Mouse (Mus musculus) embryonic facial prominence, embryonic 13.5 days (tissue): ENCODE results near the gene Lhb. TPM values are rescaled to one million over a fixed set of nuclear protein-coding genes. Genes with fewer than 3 reads are reported as not detected.
A peak's percentile ranks its signal among the peaks of the same experiment; 100 is the strongest.

ENCODE experiments used
- ATAC-seq: fragments of 200-750 bp; cut with Nextera tagmentation; 2 replicates; pipeline ENCODE4 v1.8.0; 2017; ENCODE audit warnings: low read depth; ENCODE audit not compliant: insufficient number of reproducible peaks, insufficient read depth, low FRiP score, low TSS enrichment
- H3K27ac ChIP-seq: fragments of 300-500 bp; sonication (generic); 2 replicates; pipeline ENCODE4 v1.5.1; 2015; ENCODE audit warnings: moderate library complexity, mild to moderate bottlenecking, inconsistent platforms
- H3K27me3 ChIP-seq: fragments of 300-500 bp; sonication (generic); 2 replicates; pipeline ENCODE4 v1.6.1; 2015; ENCODE audit warnings: mild to moderate bottlenecking, inconsistent platforms
- H3K36me3 ChIP-seq: fragments of 300-500 bp; sonication (generic); 2 replicates; pipeline ENCODE4 v1.6.1; 2015; ENCODE audit warnings: mild to moderate bottlenecking, inconsistent platforms
- H3K4me1 ChIP-seq: fragments of 300-500 bp; sonication (generic); 2 replicates; pipeline ENCODE4 v1.6.1; 2015; ENCODE audit warnings: inconsistent platforms
- H3K4me2 ChIP-seq: fragments of 300-500 bp; sonication (generic); 2 replicates; pipeline ENCODE4 v1.6.1; 2015; ENCODE audit warnings: moderate library complexity, mild to moderate bottlenecking, inconsistent platforms
- H3K4me3 ChIP-seq: fragments of 300-500 bp; sonication (generic); 2 replicates; pipeline ENCODE4 v1.5.1; 2015; ENCODE audit warnings: mild to moderate bottlenecking, inconsistent platforms
- H3K9ac ChIP-seq: fragments of 300-500 bp; sonication (generic); 2 replicates; pipeline ENCODE4 v1.6.1; 2015; ENCODE audit warnings: mild to moderate bottlenecking, inconsistent platforms
- H3K9me3 ChIP-seq: fragments of 300-500 bp; sonication (generic); 2 replicates; pipeline ENCODE4 v1.6.1; 2016; ENCODE audit warnings: inconsistent platforms
- WGBS: fragments of 180-500 bp; shearing (Covaris S2); methylation state at CpG from one replicate; pipeline ENCODE4 v1.1.7; 2015; ENCODE audit warnings: mixed read lengths; 5-methylcytosine and 5-hydroxymethylcytosine counted together
- polyA plus RNA-seq: library from polyadenylated mRNA; unstranded; fragments of >200 nt; fragmentation: Nextera tagmentation; extraction: Ambion mirVana; gene quantifications from 2 replicates; pipeline ENCODE4 v1.2.1, GENCODE M21; 2015

Gene Lhb
- polyA plus RNA-seq, 1 experiment from 2014 or later = 1.2 TPM

DNA sequence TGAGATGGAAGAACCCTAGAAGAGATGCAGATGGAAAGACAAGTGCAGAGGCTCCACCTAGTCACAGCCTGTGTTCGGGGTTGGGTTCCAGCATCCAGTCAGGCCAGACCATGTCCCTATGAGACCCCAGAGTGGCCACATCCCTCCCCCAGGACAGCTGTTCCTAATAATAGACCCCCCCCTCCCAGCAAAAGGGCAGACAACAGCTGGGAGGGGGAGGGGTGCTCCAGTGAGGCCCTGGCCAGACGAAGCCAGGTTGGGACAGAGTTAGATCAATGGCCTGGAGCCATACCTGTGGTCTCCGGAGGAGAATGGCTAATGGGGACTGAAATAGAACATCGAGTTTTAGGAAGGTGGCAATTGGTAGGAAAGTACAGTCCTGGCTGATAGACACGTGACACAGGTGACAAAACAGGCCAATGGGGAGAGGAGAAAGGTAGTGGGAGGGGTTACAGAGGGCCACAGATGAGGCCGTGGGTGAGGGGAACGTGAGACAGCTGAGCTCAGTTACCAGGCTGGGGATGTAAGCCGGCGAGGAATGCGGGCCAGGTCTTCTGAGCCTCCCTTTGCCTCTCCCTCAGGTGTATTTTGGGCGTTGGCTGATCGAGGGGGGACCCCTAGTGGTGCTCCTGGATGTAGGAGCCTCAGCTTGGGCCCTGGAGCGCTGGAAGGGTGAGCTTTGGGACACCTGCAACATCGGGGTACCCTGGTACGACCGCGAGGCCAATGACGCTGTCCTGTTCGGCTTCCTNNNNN lies 17.1 kb downstream of the Lhb start, which contains the start of gene Ruvbl2:
Ruvbl2 (minus strand) TSS at position 576 of the 756 bp plus-strand sequence.
- ATAC-seq = peak; percentile 23; the same call in 1 of the 2 replicates
- peak within 1 kb of the TSS; percentile 46; the same call in 1 of the 2 replicates for H3K9ac ChIP-seq
- H3K4me3 ChIP-seq = peak within 1 kb of the TSS; percentile 12
- H3K4me1 ChIP-seq = peaks cover 42% of the 10 kb centered on the region
- H3K27me3 ChIP-seq = no peaks in the 10 kb centered on the region
- H3K9me3 ChIP-seq = no peaks in the 10 kb centered on the region
- H3K36me3 ChIP-seq = peaks cover 30% of the 10 kb centered on the region
- H3K27ac ChIP-seq = peak within 1 kb of the TSS; percentile 5; the same call in 1 of the 2 replicates
- 15% methylated on average over 19 of the region's 19 CpGs for WGBS
- peak within 1 kb of the TSS; percentile 45 for H3K4me2 ChIP-seq

DNA sequence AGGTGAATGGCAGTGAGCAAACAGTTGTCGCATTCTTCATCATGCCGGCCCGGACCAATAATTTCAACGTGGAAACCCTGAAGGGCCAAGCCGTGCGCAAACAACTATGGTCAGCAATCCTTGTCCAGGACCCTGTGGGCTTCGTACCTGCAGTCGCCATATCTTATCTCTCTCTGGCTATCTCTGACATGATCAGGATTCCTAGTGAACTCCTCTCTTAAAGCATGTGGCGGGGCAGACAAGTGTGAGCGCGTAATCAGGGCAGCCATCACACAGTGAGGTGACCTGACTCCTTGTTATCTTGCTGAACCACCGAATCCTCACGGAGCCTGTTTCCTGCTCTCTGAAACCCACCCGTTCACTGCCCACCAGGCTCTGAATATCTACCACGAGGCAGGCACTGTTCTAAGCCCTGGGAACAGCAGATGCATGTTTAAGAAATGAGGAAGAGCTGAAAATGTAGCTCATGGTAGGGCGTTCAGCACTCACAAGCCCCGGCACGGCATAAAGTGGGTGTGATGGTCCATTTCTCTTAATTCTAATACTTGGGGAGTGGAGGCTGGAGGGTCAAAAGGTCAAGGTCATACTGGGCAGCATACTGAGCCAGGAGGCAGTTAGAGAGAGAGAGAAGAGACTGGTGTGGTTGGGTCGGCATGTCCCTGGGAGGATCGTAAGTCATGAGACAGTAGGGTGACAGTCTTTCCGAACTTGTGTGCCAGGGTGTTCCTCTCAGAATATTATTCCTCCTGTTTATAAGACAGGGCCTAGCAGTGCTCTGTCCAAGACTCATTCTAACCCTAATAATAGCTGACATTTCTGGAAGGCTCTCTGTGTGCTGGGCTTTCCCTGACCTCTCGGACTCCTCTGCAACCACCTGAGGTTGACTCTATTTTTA lies 23.2 kb downstream of the Lhb start:
- Histone ChIP-seq H3K9me3 (no peaks in the 10 kb centered on the region), H3K27ac (no peak overlapping the region), H3K4me3 (no peak overlapping the region), H3K4me2 (no peak overlapping the region), H3K4me1 (peaks cover 3% of the 10 kb centered on the region; the same call in 1 of the 2 replicates), H3K9ac (no peak overlapping the region), H3K36me3 (peaks cover 75% of the 10 kb centered on the region), H3K27me3 (no peaks in the 10 kb centered on the region)
- ATAC-seq = no peak
- WGBS = 88% methylated on average over 22 of the region's 22 CpGs

DNA sequence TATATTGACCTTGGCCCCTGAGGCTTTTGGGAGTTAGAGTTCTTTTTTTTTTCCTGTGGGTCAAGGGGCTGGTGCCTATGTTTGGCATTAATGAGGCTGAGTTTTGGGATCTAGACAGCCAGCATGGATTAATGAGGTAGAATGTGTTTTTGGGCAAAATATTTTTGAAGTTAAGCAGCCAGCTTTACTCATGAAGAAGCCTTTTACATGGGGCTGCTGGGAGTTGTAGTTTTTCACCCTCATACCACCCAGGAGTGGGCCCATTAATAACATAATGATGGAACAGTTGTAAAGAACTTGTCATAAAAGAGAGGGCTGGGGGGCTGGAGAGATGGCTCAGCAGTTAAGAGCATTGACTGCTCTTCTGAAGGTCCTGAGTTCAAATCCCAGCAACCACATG lies 26.0 kb downstream of the Lhb start:
- Histone ChIP-seq H3K36me3 (peaks cover 70% of the 10 kb centered on the region), H3K27ac (no peak overlapping the region), H3K4me2 (no peak overlapping the region), H3K9ac (no peak overlapping the region), H3K4me3 (no peak overlapping the region), H3K4me1 (peaks cover 3% of the 10 kb centered on the region; the same call in 1 of the 2 replicates), H3K9me3 (no peaks in the 10 kb centered on the region), H3K27me3 (no peaks in the 10 kb centered on the region)
- ATAC-seq = no peak

DNA sequence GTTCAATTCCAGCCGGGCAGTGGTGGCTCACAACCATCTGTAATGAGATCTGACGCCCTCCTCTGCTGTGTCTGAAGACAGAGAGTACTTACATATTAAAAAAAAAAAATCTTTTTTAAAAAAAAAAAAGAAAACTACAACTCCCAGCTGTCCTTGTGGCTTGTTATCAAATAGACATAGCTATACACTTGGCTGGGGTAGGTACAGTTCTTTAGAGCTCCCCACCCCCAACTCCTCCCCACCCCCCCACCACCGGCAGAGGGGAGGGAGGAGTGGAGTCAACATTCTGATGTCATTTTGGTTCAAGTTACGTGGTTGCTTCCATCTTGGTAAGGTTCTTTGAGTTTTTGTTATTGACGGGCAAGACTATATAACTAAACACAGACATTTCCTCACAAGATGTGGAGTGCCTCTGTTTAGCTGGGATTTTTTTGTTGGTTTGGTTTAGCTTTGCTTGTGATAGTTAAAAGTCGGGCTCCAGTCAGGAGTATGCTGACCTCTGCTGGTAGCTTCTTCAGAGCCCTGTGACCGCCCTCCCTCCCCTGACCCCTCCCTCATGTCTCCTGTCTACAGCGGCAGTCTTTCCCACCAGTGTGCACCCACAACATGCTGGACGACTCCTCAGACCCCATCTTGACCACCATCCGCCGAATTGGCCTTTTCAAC lies 26.8 kb downstream of the Lhb start:
- peaks cover 73% of the 10 kb centered on the region for H3K36me3 ChIP-seq
- no peak overlapping the region for H3K4me2 ChIP-seq
- no peaks in the 10 kb centered on the region for H3K27me3 ChIP-seq
- H3K9ac ChIP-seq = 0 out of 2 replicates have a peak overlapping the region, but pooled peaks have one; percentile 32
- H3K4me3 ChIP-seq = no peak overlapping the region
- 26% methylated on average over 11 of the region's 11 CpGs for WGBS
- H3K9me3 ChIP-seq = no peaks in the 10 kb centered on the region
- peaks cover 3% of the 10 kb centered on the region; the same call in 1 of the 2 replicates for H3K4me1 ChIP-seq
- peak overlapping the region; percentile 51; the same call in 1 of the 2 replicates for H3K27ac ChIP-seq
- ATAC-seq = no peak

DNA sequence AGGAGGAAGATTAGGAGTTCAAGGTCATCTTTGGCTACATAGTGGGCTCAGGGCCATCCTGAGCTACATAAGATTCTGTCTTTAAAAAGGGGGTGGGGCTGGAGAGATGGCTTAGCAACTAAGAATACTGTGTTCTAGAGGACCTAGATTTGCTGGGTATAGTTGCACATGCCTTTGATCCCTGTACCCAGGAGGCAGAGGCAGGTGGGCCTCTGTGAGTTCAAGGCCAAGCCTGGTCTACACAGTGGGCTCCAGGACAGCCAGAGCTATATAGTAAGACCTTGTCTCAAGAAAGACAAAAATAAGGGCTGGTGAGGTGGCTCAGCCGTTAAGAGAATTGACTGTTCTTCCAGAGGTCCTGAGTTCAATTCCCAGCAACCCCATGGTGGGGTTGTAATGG lies 29.4 kb downstream of the Lhb start:
- H3K4me3 ChIP-seq = no peak overlapping the region
- no peak overlapping the region for H3K9ac ChIP-seq
- H3K27ac ChIP-seq = no peak overlapping the region
- no peaks in the 10 kb centered on the region for H3K27me3 ChIP-seq
- peaks cover 3% of the 10 kb centered on the region; the same call in 1 of the 2 replicates for H3K4me1 ChIP-seq
- H3K4me2 ChIP-seq = no peak overlapping the region
- H3K9me3 ChIP-seq = no peaks in the 10 kb centered on the region
- ATAC-seq = no peak
- 91% methylated on average over 1 of the region's 1 CpGs for WGBS
- peaks cover 72% of the 10 kb centered on the region for H3K36me3 ChIP-seq

DNA sequence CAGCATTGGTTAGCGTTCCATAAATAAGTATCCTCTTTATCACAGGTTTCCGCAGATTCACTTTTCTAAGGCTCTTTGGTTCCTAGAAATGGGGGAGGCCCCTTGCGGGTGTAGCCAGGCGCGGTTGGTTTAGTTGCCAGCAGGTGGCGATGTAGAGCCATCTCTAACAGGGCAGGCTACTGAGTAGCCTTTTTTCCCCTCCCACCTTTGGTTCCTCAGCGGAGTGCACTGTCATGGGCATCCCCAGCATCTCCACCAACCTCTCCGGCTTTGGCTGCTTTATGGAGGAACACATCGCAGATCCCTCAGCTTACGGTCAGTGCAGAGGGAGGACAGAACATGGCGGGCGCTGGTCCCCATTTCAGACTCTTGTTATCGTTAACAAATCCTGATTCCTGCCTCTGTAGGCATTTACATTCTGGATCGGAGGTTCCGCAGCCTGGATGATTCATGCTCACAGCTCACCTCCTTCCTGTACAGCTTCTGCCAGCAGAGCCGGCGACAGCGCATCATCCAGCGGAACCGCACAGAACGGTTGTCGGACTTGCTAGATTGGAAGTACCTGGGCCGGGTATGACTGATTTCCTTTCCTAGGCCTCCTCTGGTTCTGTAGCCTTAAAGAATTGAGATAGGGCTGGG lies 30.8 kb downstream of the Lhb start:
- Histone ChIP-seq H3K27ac (no peak overlapping the region), H3K4me1 (peaks cover 7% of the 10 kb centered on the region; the same call in 1 of the 2 replicates), H3K4me3 (no peak overlapping the region), H3K9ac (no peak overlapping the region), H3K36me3 (peaks cover 76% of the 10 kb centered on the region), H3K27me3 (no peaks in the 10 kb centered on the region), H3K9me3 (no peaks in the 10 kb centered on the region), H3K4me2 (no peak overlapping the region)
- ATAC-seq = 0 out of 2 replicates have a peak, but pooled peaks have one; percentile 49
- 58% methylated on average over 23 of the region's 23 CpGs for WGBS

DNA sequence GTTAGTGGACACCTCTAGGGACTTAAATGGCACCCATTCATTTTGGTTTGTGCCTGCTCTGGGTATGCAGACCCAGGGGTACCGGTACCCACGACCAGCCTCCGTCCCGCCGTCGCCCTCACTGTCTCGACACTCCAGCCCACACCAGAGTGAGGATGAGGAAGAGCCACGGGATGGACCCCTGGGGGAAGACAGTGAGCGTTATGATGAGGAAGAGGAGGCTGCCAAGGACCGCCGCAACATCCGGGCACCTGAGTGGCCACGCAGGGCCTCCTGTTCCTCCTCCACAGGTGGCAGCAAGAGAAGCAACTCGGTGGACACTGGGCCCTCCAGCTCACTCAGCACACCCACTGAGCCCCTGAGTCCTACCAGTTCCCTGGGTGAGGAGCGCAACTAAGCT lies 34.4 kb downstream of the Lhb start:
- Histone ChIP-seq H3K36me3 (peaks cover 72% of the 10 kb centered on the region), H3K9ac (no peak overlapping the region), H3K9me3 (no peaks in the 10 kb centered on the region), H3K4me2 (no peak overlapping the region), H3K27ac (no peak overlapping the region), H3K4me3 (no peak overlapping the region), H3K27me3 (no peaks in the 10 kb centered on the region), H3K4me1 (peaks cover 23% of the 10 kb centered on the region)
- 90% methylated on average over 15 of the region's 15 CpGs for WGBS
- ATAC-seq = no peak

DNA sequence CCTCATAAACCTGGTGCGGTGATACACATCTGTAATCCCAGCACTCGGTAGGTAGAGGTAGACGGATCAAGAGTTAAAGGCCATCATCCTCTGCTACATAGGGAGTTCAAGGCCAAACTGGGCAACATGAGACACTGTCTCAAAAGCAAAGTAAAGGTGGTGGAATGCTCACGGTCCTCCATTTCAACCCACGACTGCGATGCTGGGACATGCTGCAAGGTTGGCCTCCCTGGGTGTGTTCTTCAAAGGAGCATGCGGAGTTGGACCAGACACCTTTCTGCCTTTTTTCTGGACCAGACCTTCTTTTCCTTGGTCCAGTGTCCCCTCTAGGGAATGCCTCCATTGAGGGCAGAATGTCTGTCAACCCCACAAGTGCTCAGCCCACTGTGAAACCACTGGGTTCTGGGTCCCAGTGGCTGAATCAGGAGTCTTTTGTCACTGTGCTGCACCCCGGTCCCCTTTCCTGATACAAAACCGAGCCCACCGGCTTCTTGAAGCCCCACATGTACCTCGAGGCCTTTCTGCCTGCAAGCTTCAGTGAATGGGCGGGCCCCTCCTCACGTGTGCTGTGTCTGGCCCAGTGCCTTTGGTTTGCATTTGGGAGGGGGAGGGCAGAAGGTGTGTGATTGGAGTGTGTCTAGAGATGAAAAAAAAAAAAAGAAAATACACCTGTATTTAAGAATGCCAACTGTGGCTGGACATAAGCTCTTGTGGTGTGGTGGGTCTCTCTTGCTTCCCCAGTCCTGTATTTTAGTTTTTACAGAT lies 35.5 kb downstream of the Lhb start:
- H3K9ac ChIP-seq = no peak overlapping the region
- no peak overlapping the region for H3K4me2 ChIP-seq
- peaks cover 35% of the 10 kb centered on the region for H3K4me1 ChIP-seq
- no peak overlapping the region; the same call in 1 of the 2 replicates for H3K27ac ChIP-seq
- WGBS = 71% methylated on average over 13 of the region's 13 CpGs
- H3K9me3 ChIP-seq = no peaks in the 10 kb centered on the region
- H3K36me3 ChIP-seq = peaks cover 69% of the 10 kb centered on the region
- no peak overlapping the region for H3K4me3 ChIP-seq
- H3K27me3 ChIP-seq = no peaks in the 10 kb centered on the region
- no peak for ATAC-seq

DNA sequence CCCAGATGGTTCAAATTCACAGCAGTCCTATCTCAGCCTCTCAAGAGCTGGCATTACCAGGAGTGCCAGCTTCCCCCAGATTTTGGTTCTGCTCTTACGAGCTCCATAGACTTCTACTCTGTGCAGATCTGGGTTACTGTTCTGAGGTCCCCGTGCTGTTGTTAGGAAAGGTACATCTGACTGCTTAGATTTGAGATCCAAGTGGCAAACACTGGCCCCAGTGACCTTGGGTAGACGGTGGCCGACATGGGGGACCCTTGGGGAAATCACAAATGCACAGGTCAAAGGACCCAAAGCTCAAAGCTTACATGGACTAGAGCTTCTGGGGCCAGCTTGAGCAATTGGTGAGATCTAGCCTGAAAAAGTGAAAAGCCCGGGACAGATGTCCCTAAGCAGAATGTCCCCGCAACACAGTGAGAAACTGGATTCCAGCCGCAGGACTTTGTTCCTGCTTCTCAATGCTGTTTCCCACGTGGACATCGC lies 36.1 kb downstream of the Lhb start:
- Histone ChIP-seq H3K9ac (peak overlapping the region; percentile 93; the same call in 1 of the 2 replicates), H3K4me2 (peak overlapping the region; percentile 84), H3K27ac (peak overlapping the region; percentile 11; the same call in 1 of the 2 replicates), H3K27me3 (no peaks in the 10 kb centered on the region), H3K9me3 (no peaks in the 10 kb centered on the region), H3K36me3 (peaks cover 67% of the 10 kb centered on the region), H3K4me1 (peaks cover 39% of the 10 kb centered on the region), H3K4me3 (peak overlapping the region; percentile 80)
- no peak for ATAC-seq
- WGBS = 56% methylated on average over 9 of the region's 9 CpGs
